Mouse (Mus musculus) layer of hippocampus, adult 18-20 months (tissue): Measurements from ENCODE around the gene Cldn34c2. TPM values are rescaled to one million over a fixed set of nuclear protein-coding genes. Genes with fewer than 3 reads are reported as not detected.
"Not testable (repeated sequence)": the region's sequence is repeated elsewhere in the genome, so short reads cannot be mapped to it uniquely, and the experiment has no call there.

ENCODE experiments used
- DNase-seq, 2 experiments: peaks; one replicate each; pipeline ENCODE4 v3.0.0; 2022; ENCODE audit warnings: low spot score in 2 of 2
- long read RNA-seq: library from polyadenylated mRNA; stranded (forward); transcript quantifications from one replicate; pipeline ENCODE4 v2.0.0, GENCODE M21; 2021
- total RNA-seq, 2 experiments: library from RNA; stranded (reverse); gene quantifications; 2 replicates each; pipeline ENCODE4 v1.2.3; 2021

Gene Cldn34c2
- 1 to 10 TPM in 1 of 2 experiments, not detected in 1; 2.4 TPM for total RNA-seq
- long read RNA-seq, result 0 reads

DNA sequence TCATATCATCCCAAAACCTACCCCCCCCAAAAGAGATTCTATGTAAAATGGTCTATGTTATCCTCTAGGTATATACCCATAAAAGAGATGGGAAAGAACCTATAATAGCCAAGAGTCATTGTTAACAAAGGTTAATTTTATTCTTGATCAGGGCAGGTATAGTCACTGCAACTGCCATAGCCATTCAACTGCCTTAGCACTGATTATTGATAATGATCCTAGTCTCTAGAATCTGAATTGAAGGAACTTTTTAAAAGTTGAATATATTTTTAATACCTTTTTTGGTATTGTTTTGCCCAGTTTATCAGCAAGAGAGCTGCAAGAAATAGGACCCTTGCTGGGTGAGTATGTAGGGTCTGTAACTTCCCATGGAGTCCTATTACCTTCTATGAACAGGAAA, at the start of gene Cldn34c2:
Gene Cldn34c2 (plus strand): TSS at position 301 of the 400 bp plus-strand sequence.
- not testable (repeated sequence) for DNase-seq

DNA sequence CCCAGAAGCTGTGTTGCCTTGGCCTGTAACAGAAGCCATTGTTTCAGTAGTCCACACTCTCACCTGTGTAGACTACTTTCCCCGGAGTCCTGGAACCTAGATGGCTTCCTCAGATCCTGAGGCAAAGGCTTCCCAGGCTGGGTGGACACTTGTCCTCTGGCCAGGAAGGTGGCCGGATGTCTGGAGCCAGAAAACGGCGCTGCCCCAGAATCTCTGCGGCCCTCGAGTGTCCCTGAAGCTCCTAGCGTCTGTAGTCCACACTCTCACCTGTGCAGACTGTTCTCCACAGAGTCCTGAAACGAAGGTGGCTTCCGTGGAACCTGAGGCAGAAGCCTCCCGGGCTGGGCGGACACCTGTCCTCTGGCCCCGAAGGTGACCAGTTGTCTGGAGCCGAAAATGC, 30.1 kb upstream of the Cldn34c2 start:
- DNase-seq, result not testable (repeated sequence)

DNA sequence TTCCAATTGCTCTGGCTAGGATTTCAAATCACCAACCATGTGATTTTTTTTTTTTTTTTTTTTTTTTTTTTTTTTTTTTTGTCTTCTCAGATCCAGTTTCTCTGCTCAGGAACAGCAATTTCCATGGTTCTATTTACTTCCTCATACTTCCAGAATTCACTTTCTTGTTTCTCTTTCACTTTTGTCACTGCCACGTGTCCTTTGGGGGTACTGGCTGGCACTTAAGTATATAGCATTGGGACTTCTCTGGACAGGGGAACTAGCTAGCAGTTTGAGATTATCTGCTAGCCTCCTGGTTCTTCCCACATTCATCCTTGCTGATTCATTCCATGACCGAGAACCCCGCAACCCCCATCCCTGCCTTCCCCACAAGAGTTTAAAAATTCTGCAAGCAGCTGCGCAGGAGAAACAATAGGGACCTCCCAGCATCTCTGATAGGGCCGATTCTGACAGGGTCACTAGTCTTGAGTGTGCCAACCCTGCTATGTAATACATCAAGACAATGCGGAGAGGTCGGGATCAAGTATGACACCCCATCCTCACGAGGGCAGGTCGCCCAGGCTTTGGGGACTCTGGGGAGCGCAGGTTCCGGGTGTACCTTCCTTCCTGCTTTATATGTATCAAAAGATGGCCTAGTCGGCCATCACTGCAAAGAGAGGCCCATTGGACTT, 30.8 kb downstream of the Cldn34c2 start:
- peak in 1 of 2 experiments; percentile 0 for DNase-seq

Other genes starting within 250 kb of the Cldn34c2 start
- gene Gm17467, start 123.1 kb downstream of the Cldn34c2 start, total RNA-seq, result not detected
- gene Cldn34c3, start 212.0 kb downstream of the Cldn34c2 start, total RNA-seq, result not detected